Mouse (Mus musculus) small intestine, adult 2 months (tissue): ENCODE results near the gene Ccdc78. TPM values are rescaled to one million over a fixed set of nuclear protein-coding genes. Genes with fewer than 3 reads are reported as not detected.

Experiments
- H3K27ac ChIP-seq: fragments of 200-500 bp; 2 replicates; pipeline ENCODE4 v1.5.1; 2012; ENCODE audit warnings: low read depth, low read length, control low read depth, inconsistent platforms; ENCODE audit not compliant: insufficient read depth
- H3K27me3 ChIP-seq: fragments of 200-500 bp; 2 replicates; pipeline ENCODE4 v1.6.1; 2012; ENCODE audit warnings: mild to moderate bottlenecking, moderate library complexity, low read length, inconsistent platforms; ENCODE audit not compliant: control insufficient read depth, insufficient read depth
- H3K36me3 ChIP-seq: fragments of 200-500 bp; 2 replicates; pipeline ENCODE4 v1.6.1; 2012; ENCODE audit warnings: mild to moderate bottlenecking, low read length, control low read depth, inconsistent platforms; ENCODE audit not compliant: control insufficient read depth, insufficient read depth
- H3K4me1 ChIP-seq: fragments of 200-500 bp; 2 replicates; pipeline ENCODE4 v1.6.1; 2012; ENCODE audit warnings: low read length, inconsistent platforms, mixed read lengths; ENCODE audit not compliant: control insufficient read depth, insufficient read depth, insufficient read length
- H3K4me3 ChIP-seq: fragments of 200-500 bp; 2 replicates; pipeline ENCODE4 v1.5.1; 2012; ENCODE audit warnings: low read depth, mild to moderate bottlenecking, control low read depth, inconsistent platforms, low read length, moderate library complexity
- CTCF ChIP-seq: fragments of 200-500 bp; IDR thresholded peaks from 2 replicates; pipeline ENCODE4 v1.5.1; 2012; ENCODE audit warnings: low read depth, mild to moderate bottlenecking, control low read depth, inconsistent platforms, low read length, moderate library complexity, mixed read lengths; ENCODE audit not compliant: insufficient replicate concordance, insufficient read length; ENCODE audit errors: extremely low read depth
- POLR2A ChIP-seq: fragments of 200-500 bp; IDR thresholded peaks from 2 replicates; pipeline ENCODE4 v1.6.1; 2012; ENCODE audit warnings: low read depth, mild to moderate bottlenecking, control low read depth, inconsistent platforms, low read length, moderate library complexity
- WGBS: fragments of 180-500 bp; shearing (Covaris S2); methylation state at CpG from one replicate; pipeline ENCODE4 v1.1.7; 2018; 5-methylcytosine and 5-hydroxymethylcytosine counted together
- polyA plus RNA-seq: library from polyadenylated mRNA; depleted of rRNA; stranded (reverse); fragments of >200 nt; gene quantifications from 2 replicates; pipeline ENCODE4 v1.2.3, GENCODE M21; 2012

The Ccdc78 gene
- polyA plus RNA-seq, 1 experiment, result 0.06 TPM

DNA sequence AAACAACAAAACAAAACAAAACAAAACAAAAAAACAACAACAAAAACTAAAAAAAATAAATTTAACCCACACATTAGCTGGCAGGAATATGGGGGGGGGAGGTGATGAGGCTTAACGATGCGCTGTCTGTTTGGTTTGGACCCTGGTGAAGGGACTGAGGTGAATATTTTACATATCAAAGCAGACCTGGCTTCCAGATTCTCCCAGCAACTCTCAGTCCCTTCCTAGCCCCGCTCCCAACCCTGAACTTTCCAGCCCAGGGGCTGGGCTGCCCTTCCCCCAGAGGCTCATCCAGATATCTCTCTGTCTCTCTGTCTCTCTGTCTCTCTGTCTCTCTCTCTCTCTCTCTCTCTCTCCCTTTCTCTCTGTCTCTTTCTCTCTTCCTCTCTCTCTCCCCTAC is 23.8 kb upstream of the Ccdc78 start:
- H3K4me1 ChIP-seq, result no peaks in the 10 kb centered on the region
- H3K36me3 ChIP-seq, result no peaks in the 10 kb centered on the region
- WGBS, result 45% methylated on average over 3 of the region's 3 CpGs

DNA sequence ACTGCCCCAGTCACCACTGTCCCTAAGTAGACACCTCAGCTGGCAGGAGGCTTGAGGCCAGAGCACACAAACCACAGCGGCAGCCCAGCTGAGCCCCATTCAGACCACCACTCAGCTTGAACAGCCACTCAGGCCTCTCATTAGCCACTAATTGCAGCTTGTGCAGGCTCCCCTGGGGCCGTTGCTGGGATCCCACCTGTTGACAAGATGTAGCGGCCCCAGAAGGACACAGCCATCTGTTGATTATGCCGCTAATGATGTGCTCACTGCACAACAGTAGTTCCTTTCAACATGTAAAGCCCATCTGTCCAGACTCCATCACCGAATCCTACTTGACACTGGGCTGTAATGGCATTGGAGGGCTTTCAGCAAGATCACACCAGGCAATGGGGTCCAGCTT is 20.5 kb upstream of the Ccdc78 start:
- WGBS, result 68% methylated on average over 5 of the region's 5 CpGs
- no peaks in the 10 kb centered on the region for H3K4me1 ChIP-seq
- H3K27me3 ChIP-seq, result no peaks in the 10 kb centered on the region
- TF ChIP-seq CTCF (no peak), POLR2A (no peak)
- H3K4me3 ChIP-seq, result no peak overlapping the region
- H3K27ac ChIP-seq, result no peak overlapping the region
- no peaks in the 10 kb centered on the region for H3K36me3 ChIP-seq

More for the DNA sequence above, 23.8 kb upstream of the Ccdc78 start:
- TF ChIP-seq CTCF (no peak), POLR2A (no peak)
- Histone ChIP-seq H3K4me3 (no peak overlapping the region), H3K27ac (no peak overlapping the region), H3K27me3 (no peaks in the 10 kb centered on the region)

DNA sequence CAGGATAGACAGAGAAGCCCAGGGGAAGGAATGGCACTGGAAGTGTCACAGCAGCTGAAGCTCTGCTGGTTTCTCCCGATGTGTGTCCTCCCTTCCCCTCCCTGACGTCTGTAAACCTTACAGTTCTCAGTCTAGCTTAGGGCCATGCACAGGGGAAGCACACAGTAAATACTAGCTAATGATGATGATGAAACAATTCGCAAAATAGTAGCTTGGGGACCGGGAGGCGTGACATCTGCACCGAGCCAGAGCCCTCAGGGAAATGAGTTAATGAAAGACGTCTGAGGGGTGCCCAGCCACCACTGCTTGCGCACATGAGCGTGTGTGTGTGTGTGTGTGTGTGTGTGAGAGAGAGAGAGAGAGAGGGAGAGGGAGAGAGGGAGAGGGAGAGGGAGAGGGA is 17.0 kb upstream of the Ccdc78 start:
- Histone ChIP-seq H3K4me3 (no peak overlapping the region), H3K4me1 (peaks cover 3% of the 10 kb centered on the region; the same call in 1 of the 2 replicates), H3K27ac (no peak overlapping the region), H3K36me3 (no peaks in the 10 kb centered on the region), H3K27me3 (no peaks in the 10 kb centered on the region)
- 53% methylated on average over 9 of the region's 9 CpGs for WGBS
- TF ChIP-seq CTCF (no peak), POLR2A (no peak)

DNA sequence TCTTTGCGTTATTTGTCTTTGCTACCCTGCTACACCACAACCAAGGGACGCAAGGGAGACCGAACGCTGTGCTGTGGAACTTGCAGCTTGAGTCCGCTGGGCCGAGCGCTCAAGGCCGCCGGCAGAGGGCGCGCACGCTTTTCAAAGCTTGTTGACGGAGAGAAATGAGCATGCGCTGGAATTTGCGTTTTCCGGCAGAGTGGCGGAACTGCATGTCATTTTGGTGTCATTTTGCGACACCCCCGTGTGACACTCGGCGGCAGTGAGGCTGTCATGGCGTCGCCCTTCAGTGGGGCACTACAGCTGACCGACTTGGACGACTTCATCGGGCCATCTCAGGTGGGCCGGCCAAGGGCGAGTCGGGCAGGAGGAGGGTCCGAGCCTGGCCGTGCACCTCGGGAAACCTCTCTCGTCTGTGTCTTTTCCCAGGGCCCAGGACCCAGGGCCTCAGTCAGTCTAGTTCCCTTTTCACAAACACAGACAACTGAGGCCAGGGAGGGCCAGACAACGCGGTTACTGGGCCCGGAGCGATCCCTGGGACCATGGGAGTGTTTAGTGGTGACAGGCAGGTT is 12.7 kb upstream of the Ccdc78 start, which contains the start of gene Narfl:
Narfl (plus strand) TSS at position 228 of the 572 bp plus-strand sequence.
- Histone ChIP-seq H3K4me1 (peaks cover 7% of the 10 kb centered on the region; the same call in 1 of the 2 replicates), H3K36me3 (peaks cover 14% of the 10 kb centered on the region), H3K27ac (no peak within 1 kb of the TSS), H3K27me3 (no peaks in the 10 kb centered on the region), H3K4me3 (peak within 1 kb of the TSS; percentile 92)
- WGBS, result under 1% methylated on average over 37 of the region's 37 CpGs
- TF ChIP-seq POLR2A, result peak; percentile 34
- peak; percentile 88 for TF ChIP-seq CTCF

DNA sequence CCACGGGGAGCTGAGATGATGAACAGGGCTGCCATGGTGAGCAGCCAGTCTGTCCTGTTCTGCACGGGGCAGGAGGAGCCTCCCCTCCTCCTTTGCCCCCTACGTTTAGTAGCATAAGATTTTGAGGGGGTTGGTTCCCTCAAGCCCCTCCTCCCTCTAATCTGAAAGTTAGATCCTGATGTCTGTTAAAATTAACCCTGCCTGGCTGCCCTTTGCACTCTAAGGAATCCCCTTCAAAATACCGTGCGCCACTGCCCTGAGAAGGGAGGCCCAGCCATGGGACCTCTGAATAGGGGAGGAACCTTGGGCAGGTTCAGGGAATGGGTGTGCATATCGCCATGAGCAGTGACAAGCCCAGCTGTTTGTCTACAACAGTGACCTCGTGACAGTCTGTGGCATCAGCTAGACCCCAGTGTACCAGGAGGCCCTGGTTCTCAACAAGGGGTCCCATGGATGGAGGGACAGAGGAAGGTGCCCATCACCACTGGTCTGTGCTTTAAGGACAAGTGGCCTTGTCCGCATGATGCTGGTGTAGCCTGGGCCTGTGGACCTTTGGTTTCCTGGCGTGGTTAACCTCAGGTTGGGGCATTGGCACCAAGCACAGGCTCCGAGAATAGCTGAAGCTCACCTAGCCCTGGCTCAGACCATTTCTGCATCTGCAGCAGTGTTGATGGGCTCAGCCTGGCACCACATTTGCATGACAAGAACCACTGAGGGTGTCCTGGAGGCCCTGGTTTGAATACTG is 10.9 kb upstream of the Ccdc78 start:
- Histone ChIP-seq H3K27me3 (no peaks in the 10 kb centered on the region), H3K27ac (no peak overlapping the region), H3K36me3 (peaks cover 28% of the 10 kb centered on the region), H3K4me1 (peaks cover 7% of the 10 kb centered on the region; the same call in 1 of the 2 replicates), H3K4me3 (no peak overlapping the region)
- 78% methylated on average over 10 of the region's 10 CpGs for WGBS
- no peak for TF ChIP-seq POLR2A

DNA sequence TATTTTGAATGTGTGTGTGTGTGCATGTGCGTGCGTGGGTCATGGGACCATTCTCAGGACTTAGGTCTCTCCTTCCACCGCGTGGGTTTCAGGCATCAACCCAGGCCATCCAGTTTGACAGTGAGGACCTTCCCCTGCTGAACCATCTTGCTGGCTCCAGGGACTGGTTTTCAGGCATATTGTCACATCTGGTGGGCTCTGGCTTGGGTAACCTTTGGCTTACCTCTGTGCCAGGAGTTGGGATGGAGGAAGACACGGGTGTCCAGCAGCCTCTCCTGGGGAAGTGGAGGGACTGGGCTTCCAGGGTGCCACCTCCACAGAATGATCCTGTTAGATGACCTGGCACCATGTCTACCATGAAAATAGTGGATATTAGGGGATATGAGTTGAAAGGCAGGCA is 8.4 kb upstream of the Ccdc78 start:
- WGBS, result 96% methylated on average over 5 of the region's 5 CpGs
- no peak overlapping the region for H3K27ac ChIP-seq
- no peaks in the 10 kb centered on the region for H3K27me3 ChIP-seq
- peaks cover 7% of the 10 kb centered on the region; the same call in 1 of the 2 replicates for H3K4me1 ChIP-seq
- no peak for TF ChIP-seq CTCF
- no peak for TF ChIP-seq POLR2A
- H3K4me3 ChIP-seq, result no peak overlapping the region
- peaks cover 46% of the 10 kb centered on the region for H3K36me3 ChIP-seq

DNA sequence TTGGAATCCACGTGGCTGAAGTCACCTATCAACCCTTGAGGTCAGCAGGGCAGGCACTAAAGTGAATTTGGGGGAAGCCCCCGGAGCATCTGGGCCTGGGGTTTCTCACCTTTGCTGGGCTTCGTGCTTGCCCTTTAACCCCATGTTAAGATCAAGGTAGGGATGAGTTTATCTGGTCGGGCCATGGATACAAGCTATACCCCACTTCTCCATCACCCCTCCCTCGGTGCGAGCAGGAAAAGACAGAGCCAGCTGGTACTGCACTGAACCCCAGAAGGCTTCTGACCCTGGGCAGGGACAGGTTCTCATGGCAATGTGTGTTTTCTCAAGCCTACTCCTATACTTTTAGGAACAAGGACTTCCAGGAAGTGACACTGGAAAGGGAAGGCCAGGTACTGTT is 5.0 kb upstream of the Ccdc78 start:
- Histone ChIP-seq H3K4me3 (no peak overlapping the region), H3K4me1 (peaks cover 3% of the 10 kb centered on the region; the same call in 1 of the 2 replicates), H3K27ac (no peak overlapping the region), H3K27me3 (no peaks in the 10 kb centered on the region), H3K36me3 (peaks cover 46% of the 10 kb centered on the region)
- 73% methylated on average over 6 of the region's 6 CpGs for WGBS
- TF ChIP-seq POLR2A, result no peak
- TF ChIP-seq CTCF, result no peak
